Mouse (Mus musculus) megakaryocyte, embryonic 14.5 days (primary cell): ENCODE measurements at regions not wholly inside any gene's neighbourhood (a gene's known extent, or its start where the extent isn't known, plus 50 kb on each side); places are given as distances from the start of the nearest gene placed in this dataset.

Source experiments
- FLI1 ChIP-seq: IDR thresholded peaks from 2 replicates; pipeline ENCODE4 v1.6.1; 2012; ENCODE audit warnings: low read length, inconsistent platforms, mixed read lengths
- GATA1 ChIP-seq: IDR thresholded peaks from 3 replicates; pipeline ENCODE4 v1.6.1; 2012; ENCODE audit warnings: mixed read lengths, low read length, inconsistent platforms, borderline replicate concordance

DNA sequence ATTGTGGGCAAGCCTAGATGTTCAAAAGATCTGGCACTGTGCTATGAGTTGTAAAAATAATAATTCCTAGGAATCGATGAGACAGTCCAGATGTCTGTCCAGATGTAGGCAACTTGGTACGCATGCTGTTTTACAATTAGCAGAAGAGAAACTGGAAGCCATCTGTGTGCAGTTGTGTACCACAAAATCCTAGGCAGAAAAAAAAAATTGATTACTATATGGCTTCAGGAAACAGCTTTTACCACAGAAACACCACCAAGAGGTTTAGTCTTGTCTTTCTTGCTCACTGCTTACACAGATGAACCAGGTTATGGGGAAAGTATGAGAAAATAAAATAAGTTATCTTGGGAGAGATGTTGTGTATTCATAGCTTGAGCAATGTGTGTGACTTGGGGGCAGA, 109.5 kb upstream of the Peli1 start:
- TF ChIP-seq GATA1 (no peak), FLI1 (no peak)
